Mouse (Mus musculus): ENCODE data around the gene Tent5b. TPM values are rescaled to one million over a fixed set of nuclear protein-coding genes. Genes with fewer than 3 reads are reported as not detected.

The Tent5b gene
- not detected for total RNA-seq (2023)

GRCm38 (mm10) chr4:133479458-133480184 is at the start of gene Tent5b:
Gene Tent5b (plus strand): TSS chr4:133480132.

DNA sequence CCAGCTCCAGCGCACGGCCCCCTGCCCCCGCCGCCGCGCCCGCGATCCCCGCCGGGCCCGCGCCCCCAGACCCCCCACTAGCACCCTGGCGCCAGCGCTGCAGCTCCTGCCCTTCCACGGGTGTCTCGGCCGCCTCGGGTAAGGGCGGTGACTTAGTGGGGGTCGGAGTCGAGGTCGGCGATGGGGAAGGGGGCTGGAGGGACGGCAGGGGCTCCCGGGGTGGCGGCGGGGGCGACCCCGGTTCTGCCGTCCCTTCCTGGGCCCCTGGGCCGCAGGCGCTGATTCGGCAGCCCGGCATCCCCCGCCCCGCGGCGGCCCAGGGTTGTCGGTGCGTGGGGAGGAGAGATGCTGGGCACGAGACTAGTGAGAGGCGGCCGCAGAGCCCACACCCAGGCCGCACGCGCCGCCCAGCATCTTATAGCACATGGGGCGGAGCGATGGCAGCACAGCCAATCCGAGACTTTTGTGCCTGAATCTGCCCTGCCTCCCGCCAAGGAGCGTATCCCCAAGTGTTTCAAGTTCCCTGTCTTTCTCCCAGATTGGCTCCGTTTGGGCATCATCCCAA is 18.3 kb downstream of the Tent5b start, which contains the start of gene Trnp1:
Gene Trnp1, minus strand, starts transcription at position 391 of the 565 bp plus-strand sequence.

DNA sequence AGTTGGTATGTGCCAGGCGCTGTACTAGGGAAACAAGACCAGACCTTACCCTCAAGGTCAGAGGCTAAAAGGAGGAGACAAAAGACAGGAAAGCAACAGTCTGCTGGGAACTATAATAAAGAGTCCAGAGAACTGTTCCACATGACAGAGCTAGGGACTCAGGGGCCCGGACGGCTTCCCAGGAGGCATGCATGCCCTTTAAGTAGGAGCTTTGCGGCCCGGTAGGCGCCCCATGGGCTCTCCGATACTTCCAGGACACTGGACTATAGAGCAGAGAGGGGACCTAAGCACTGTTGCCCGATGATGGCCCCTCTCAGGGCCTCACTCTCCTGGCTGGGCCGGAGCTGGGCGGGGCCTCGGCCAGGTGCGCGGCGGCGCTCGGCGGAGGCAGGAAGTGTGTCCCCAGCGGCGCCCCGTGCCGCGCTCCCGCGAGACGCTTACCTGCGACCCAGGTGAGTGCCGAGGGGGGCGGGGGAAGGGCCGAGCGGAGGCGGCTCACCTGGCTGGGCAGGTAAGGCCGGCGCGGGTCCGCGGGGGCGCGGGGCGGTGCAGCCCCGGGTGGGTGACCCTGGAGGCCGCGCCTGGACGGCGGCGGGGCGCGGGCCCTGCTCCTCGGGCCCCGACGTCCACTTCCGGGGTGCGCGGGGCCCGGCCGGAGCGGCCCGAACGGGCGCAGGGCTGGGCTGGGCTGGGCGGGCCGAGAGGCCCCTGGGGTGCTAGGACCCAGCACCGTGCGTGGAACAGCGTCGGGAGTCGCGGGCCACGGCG is 38.9 kb downstream of the Tent5b start, which contains the start of gene Kdf1:
Gene Kdf1, plus strand, starts transcription at position 363 of the 768 bp plus-strand sequence.

Other genes with a start within 250 kb of the Tent5b start
- gene Map3k6, start 239.3 kb upstream of the Tent5b start, total RNA-seq (2023) = 0.38 TPM
- 39.6 TPM for gene Sytl1, start 217.0 kb upstream of the Tent5b start, total RNA-seq (2023)
- gene Tmem222, start 202.3 kb upstream of the Tent5b start, total RNA-seq (2023) = 69.8 TPM
- 38.2 TPM for gene Wdtc1, start 126.7 kb upstream of the Tent5b start, total RNA-seq (2023)
- 54.1 TPM for gene Slc9a1, start 110.4 kb upstream of the Tent5b start, total RNA-seq (2023)
- gene Trnp1, start 18.4 kb downstream of the Tent5b start, total RNA-seq (2023) = 2.0 TPM
- gene Kdf1, start 38.8 kb downstream of the Tent5b start, total RNA-seq (2023) = not detected
- gene Nudc, start 65.9 kb downstream of the Tent5b start, total RNA-seq (2023) = 80.9 TPM
- gene Nr0b2, start 73.2 kb downstream of the Tent5b start, total RNA-seq (2023) = not detected
- gene Gpatch3, start 94.6 kb downstream of the Tent5b start, total RNA-seq (2023) = 28.4 TPM
- gene Gpn2, start 104.2 kb downstream of the Tent5b start, total RNA-seq (2023) = 18.7 TPM
- gene Sfn, start 122.0 kb downstream of the Tent5b start, total RNA-seq (2023) = 52.3 TPM
- 219 TPM for gene Zdhhc18, start 170.0 kb downstream of the Tent5b start, total RNA-seq (2023)
- 19.7 TPM for gene Pigv, start 192.5 kb downstream of the Tent5b start, total RNA-seq (2023)

All from CD4-positive naive resting alpha-beta T cell, adult 57 days (primary cell).